Mouse (Mus musculus): ENCODE data around the gene Slc2a6. TPM values are rescaled to one million over a fixed set of nuclear protein-coding genes. Genes with fewer than 3 reads are reported as not detected.

The Slc2a6 gene
- total and polyA plus RNA-seq, 3 experiments: 2.6 to 3.2 TPM; not detected in 1

DNA sequence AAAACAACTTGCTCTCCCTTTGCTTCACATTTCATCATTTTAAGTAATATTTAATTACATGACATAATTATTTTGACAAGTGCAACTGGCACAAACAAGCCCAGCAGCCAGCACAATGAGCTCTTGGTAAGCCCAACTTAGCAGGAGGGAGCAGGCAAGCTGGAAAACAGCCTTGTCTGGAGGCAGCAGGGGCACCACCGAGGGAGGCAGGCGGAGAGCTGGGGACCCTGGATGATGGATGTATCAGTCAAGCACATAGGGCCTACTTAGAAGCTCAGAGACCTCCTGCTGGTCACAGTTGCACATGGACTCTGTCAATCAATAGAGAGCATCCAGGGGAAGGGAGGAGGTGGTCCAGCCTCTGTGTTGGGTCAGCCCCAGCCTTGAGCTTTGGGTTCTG lies 40.2 kb upstream of the Slc2a6 start (continued):
- TF ChIP-seq MAFK (IDR thresholded peaks at IDR 0.05; ENCODE audit: borderline replicate concordance, low read depth, low read length): no peak
- TF ChIP-seq TAL1 (IDR thresholded peaks at IDR 0.05; ENCODE audit: low read length): no peak

DNA sequence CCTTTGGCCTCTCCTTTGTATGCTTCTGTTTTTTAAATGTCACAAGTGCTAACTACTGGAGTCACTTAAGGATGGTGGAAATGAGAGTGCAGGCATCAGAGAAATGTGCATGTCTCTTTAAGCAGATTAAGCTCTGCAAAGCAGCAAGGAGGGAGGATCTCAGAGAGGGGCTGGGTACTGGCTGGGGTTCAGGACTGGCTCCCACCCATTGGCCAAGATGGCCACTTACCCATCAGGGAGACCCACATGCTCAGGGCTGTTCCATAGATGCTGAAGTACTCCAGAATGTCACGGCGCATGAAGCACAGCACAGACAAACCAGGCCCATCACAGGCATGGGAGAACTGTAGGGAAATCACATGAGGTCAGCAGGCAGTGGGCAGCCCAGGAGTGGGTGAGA lies 39.3 kb upstream of the Slc2a6 start:
- Histone ChIP-seq H3K9ac (ENCODE audit: control insufficient read depth, low read depth, low read length, poor library complexity, severe bottlenecking) (no peak overlapping the region), H3K4me3 (ENCODE audit: control insufficient read depth in 1 of 2, insufficient read depth in 1 of 2, low read depth in 2 of 2, low read length in 2 of 2) (no peak overlapping the region), H3K9me3 (replicated peaks; ENCODE audit: insufficient read depth, low read length) (no peaks in the 10 kb centered on the region), H3K4me1 (ENCODE audit: control insufficient read depth in 1 of 2, insufficient read depth in 2 of 2, low read length in 2 of 2) (no peaks in the 10 kb centered on the region), H3K36me3 (ENCODE audit: control insufficient read depth in 1 of 2, insufficient read depth in 2 of 2, low read length in 2 of 2) (no peaks in the 10 kb centered on the region), H3K27ac (ENCODE audit: control insufficient read depth, low read depth, low read length) (no peak overlapping the region), H3K79me2 (ENCODE audit: control insufficient read depth, insufficient read depth, low read length, poor library complexity) (no peaks in the 10 kb centered on the region), H3K27me3 (ENCODE audit: control insufficient read depth in 1 of 2, insufficient read depth in 2 of 2, low read length in 2 of 2) (peaks cover 0 to 3% of the 10 kb centered on the region in 2 experiments; a peak in 2 of 4 replicates)
- DNase-seq (ENCODE audit: low read depth, low spot score): no peak
- TF ChIP-seq KAT2A (conservative IDR thresholded peaks at IDR 0.05; ENCODE audit: low read depth, low read length) (no peak), HCFC1 (IDR thresholded peaks at IDR 0.05; ENCODE audit: low read depth, low read length) (no peak), ELF1 (IDR thresholded peaks at IDR 0.05; ENCODE audit: low read depth, low read length) (no peak), ZC3H11A (IDR thresholded peaks at IDR 0.05; ENCODE audit: low read depth, low read length) (no peak)

DNA sequence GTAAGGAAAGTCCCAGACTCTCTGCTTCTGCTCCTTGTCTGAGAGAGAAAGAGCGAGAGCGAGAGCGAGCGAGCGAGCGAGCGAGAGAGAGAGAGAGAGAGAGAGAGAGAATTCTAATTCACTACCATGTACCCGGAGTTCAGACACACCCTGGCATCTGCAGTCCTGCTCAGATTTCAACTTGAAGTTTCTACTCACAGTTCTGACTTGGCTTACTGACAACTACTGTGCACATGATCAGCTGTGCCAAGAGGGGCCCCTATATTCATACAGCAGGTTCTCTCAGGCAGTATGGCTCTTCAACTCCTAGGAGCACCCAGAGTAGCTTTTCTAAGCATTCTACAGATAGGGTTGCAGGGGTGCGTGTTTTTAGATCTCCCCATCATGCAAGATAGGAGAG lies 31.4 kb upstream of the Slc2a6 start:
- Histone ChIP-seq H3K27ac (ENCODE audit: control insufficient read depth, low read depth, low read length) (no peak overlapping the region), H3K4me1 (ENCODE audit: control insufficient read depth in 1 of 2, insufficient read depth in 2 of 2, low read length in 2 of 2) (no peaks in the 10 kb centered on the region), H3K4me3 (ENCODE audit: control insufficient read depth in 1 of 2, insufficient read depth in 1 of 2, low read depth in 2 of 2, low read length in 2 of 2) (no peak overlapping the region), H3K27me3 (ENCODE audit: control insufficient read depth in 1 of 2, insufficient read depth in 2 of 2, low read length in 2 of 2) (peaks cover 0 to 8% of the 10 kb centered on the region in 2 experiments), H3K9ac (ENCODE audit: control insufficient read depth, low read depth, low read length, poor library complexity, severe bottlenecking) (no peak overlapping the region), H3K9me3 (replicated peaks; ENCODE audit: insufficient read depth, low read length) (no peaks in the 10 kb centered on the region), H3K36me3 (ENCODE audit: control insufficient read depth in 1 of 2, insufficient read depth in 2 of 2, low read length in 2 of 2) (no peaks in the 10 kb centered on the region), H3K79me2 (ENCODE audit: control insufficient read depth, insufficient read depth, low read length, poor library complexity) (no peaks in the 10 kb centered on the region)
- DNase-seq (ENCODE audit: low read depth, low spot score): no peak
- TF ChIP-seq TCF12 (IDR thresholded peaks at IDR 0.05; ENCODE audit: low read depth, low read length): no peak
- no peak for TF ChIP-seq SIN3A (IDR thresholded peaks at IDR 0.05; ENCODE audit: low read length)
- TF ChIP-seq KAT2A (conservative IDR thresholded peaks at IDR 0.05; ENCODE audit: low read depth, low read length): no peak
- no peak for TF ChIP-seq MAZ (IDR thresholded peaks at IDR 0.05; ENCODE audit: low read depth, low read length)
- no peak for TF ChIP-seq MEF2A (IDR thresholded peaks at IDR 0.05; ENCODE audit: extremely low read depth, insufficient replicate concordance, low read depth, low read length, poor library complexity, severe bottlenecking)
- no peak for TF ChIP-seq RCOR1 (IDR thresholded peaks at IDR 0.05; ENCODE audit: low read depth, low read length)
- TF ChIP-seq NRF1 (IDR thresholded peaks at IDR 0.05; ENCODE audit: insufficient read depth, low read depth, low read length, poor library complexity, severe bottlenecking): no peak
- no peak for TF ChIP-seq BHLHE40 (IDR thresholded peaks at IDR 0.05; ENCODE audit: borderline replicate concordance, low read depth, low read length)
- no peak for TF ChIP-seq MYC (IDR thresholded peaks at IDR 0.05; ENCODE audit: low read depth, low read length)
- TF ChIP-seq GATA1 (IDR thresholded peaks at IDR 0.05; ENCODE audit: low read depth, low read length): no peak
- TF ChIP-seq RAD21 (IDR thresholded peaks at IDR 0.05; ENCODE audit: low read depth, low read length): no peak
- no peak for TF ChIP-seq USF2 (IDR thresholded peaks at IDR 0.05; ENCODE audit: borderline replicate concordance in 1 of 2, insufficient read depth in 1 of 2, low read depth in 1 of 2, low read length in 2 of 2)
